Mouse (Mus musculus) erythroid progenitor cell, adult 5-6 weeks (primary cell): ENCODE results near the gene Prl8a2. TPM values are rescaled to one million over a fixed set of nuclear protein-coding genes. Genes with fewer than 3 reads are reported as not detected.

Experiments
- ATAC-seq: replicated peaks from 2 replicates; pipeline ENCODE4 v1.8.0; 2016; ENCODE audit warnings: moderate number of reproducible peaks, mild to moderate bottlenecking, moderate TSS enrichment, inconsistent platforms; ENCODE audit not compliant: poor library complexity, low FRiP score, severe bottlenecking
- total RNA-seq, 2 experiments: library from RNA; stranded (forward) in 1 of 2; stranded (reverse) in 1 of 2; fragments of 150-400 nt in 1 of 2; fragments of 186-747, 209-891 nt in 1 of 2; gene quantifications; 2 replicates each; pipeline versions ENCODE4 v1.2.3 to v1.2.4; 2015 to 2017; ENCODE audit warnings: low replicate concordance in 2 of 2

Gene Prl8a2
- not detected in 2 replicates for total RNA-seq (2015; ENCODE audit: low replicate concordance)
- total RNA-seq (2017; ENCODE audit: low replicate concordance) = not detected in 2 replicates

GRCm38 (mm10) chr13:27345373-27345772 lies at the start of gene Prl8a2:
Prl8a2 (plus strand) TSS chr13:27345673.
- no peak for ATAC-seq

GRCm38 (mm10) chr13:27312334-27313225 lies 32.9 kb upstream of the Prl8a2 start, which contains the start of gene Prl6a1:
Prl6a1 (plus strand) TSS chr13:27312627.
- no peak for ATAC-seq

- no peak for ATAC-seq
Measured at GRCm38 (mm10) chr13:27334989-27335388, 10.5 kb upstream of the Prl8a2 start.

GRCm38 (mm10) chr13:27342733-27343275 lies 2.7 kb upstream of the Prl8a2 start:
- ATAC-seq = no peak

GRCm38 (mm10) chr13:27390746-27391145 lies 45.3 kb downstream of the Prl8a2 start, which contains the start of gene Prl2b1:
Prl2b1 (minus strand) TSS chr13:27390846.
- no peak for ATAC-seq

DNA sequence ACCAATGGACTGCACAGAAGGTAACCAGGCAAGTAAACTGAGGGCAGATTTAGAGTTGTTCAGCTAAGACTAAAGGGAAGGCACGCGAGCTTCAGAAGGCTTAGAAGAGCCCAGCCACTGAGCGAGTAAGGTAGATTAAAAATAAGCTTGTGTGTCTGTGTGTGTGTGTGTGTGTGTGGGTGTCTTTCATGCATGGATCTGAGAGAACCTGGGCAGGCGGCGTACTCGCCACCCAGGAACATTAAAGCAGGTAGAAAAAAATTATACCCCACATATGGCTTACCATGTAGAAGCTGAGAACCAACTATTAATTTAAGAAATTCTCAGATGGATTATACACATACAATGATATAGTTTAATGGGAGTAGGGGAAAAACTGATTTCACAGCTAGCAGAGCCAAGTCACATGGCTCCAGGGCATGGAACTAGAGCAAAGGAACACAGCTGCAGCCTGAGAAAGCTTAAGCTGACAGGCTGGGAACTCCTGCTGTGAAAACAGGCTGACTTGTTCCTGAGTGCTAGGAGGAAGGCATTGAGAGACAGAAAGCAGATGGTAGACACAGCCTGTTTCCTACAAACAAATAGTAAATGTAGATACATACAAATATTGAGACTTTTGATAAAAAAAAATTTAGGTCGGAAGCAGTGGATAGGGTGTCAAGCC lies 53.7 kb downstream of the Prl8a2 start:
- no peak for ATAC-seq

Other genes starting within 250 kb of the Prl8a2 start
- not detected in 2 replicates for gene Prl3d2, start 224.0 kb upstream of the Prl8a2 start, total RNA-seq (2015; ENCODE audit: low replicate concordance)
- not detected in 2 replicates for gene Prl3d2, start 224.0 kb upstream of the Prl8a2 start, total RNA-seq (2017; ENCODE audit: low replicate concordance)
- not detected in 2 replicates for gene Prl3d3, start 188.9 kb upstream of the Prl8a2 start, total RNA-seq (2015; ENCODE audit: low replicate concordance)
- gene Prl3d3, start 188.9 kb upstream of the Prl8a2 start, total RNA-seq (2017; ENCODE audit: low replicate concordance) = not detected in 2 replicates
- not detected in 2 replicates for gene Prl3c1, start 149.0 kb upstream of the Prl8a2 start, total RNA-seq (2015; ENCODE audit: low replicate concordance)
- gene Prl3c1, start 149.0 kb upstream of the Prl8a2 start, total RNA-seq (2017; ENCODE audit: low replicate concordance) = not detected in 2 replicates
- not detected in 2 replicates for gene Prl3b1, start 103.8 kb upstream of the Prl8a2 start, total RNA-seq (2015; ENCODE audit: low replicate concordance)
- not detected in 2 replicates for gene Prl3b1, start 103.8 kb upstream of the Prl8a2 start, total RNA-seq (2017; ENCODE audit: low replicate concordance)
- not detected in 2 replicates for gene Prl3a1, start 86.2 kb upstream of the Prl8a2 start, total RNA-seq (2015; ENCODE audit: low replicate concordance)
- gene Prl3a1, start 86.2 kb upstream of the Prl8a2 start, total RNA-seq (2017; ENCODE audit: low replicate concordance) = 0.26 TPM in 1 of 2 replicates, not detected in the other
- gene Prl6a1, start 33.0 kb upstream of the Prl8a2 start, total RNA-seq (2015; ENCODE audit: low replicate concordance) = not detected in 2 replicates
- not detected in 2 replicates for gene Prl6a1, start 33.0 kb upstream of the Prl8a2 start, total RNA-seq (2017; ENCODE audit: low replicate concordance)
- gene Prl2b1, start 45.2 kb downstream of the Prl8a2 start, total RNA-seq (2015; ENCODE audit: low replicate concordance) = not detected in 2 replicates
- not detected in 2 replicates for gene Prl2b1, start 45.2 kb downstream of the Prl8a2 start, total RNA-seq (2017; ENCODE audit: low replicate concordance)
- not detected in 2 replicates for gene Prl8a6, start 93.0 kb downstream of the Prl8a2 start, total RNA-seq (2015; ENCODE audit: low replicate concordance)
- gene Prl8a6, start 93.0 kb downstream of the Prl8a2 start, total RNA-seq (2017; ENCODE audit: low replicate concordance) = not detected in 2 replicates
- gene Prl8a8, start 167.5 kb downstream of the Prl8a2 start, total RNA-seq (2015; ENCODE audit: low replicate concordance) = not detected in 2 replicates
- gene Prl8a8, start 167.5 kb downstream of the Prl8a2 start, total RNA-seq (2017; ENCODE audit: low replicate concordance) = not detected in 2 replicates
- not detected in 2 replicates for gene Prl8a9, start 218.9 kb downstream of the Prl8a2 start, total RNA-seq (2015; ENCODE audit: low replicate concordance)
- gene Prl8a9, start 218.9 kb downstream of the Prl8a2 start, total RNA-seq (2017; ENCODE audit: low replicate concordance) = not detected in 2 replicates
- not detected in 2 replicates for gene Prl8a1, start 236.5 kb downstream of the Prl8a2 start, total RNA-seq (2015; ENCODE audit: low replicate concordance)
- gene Prl8a1, start 236.5 kb downstream of the Prl8a2 start, total RNA-seq (2017; ENCODE audit: low replicate concordance) = not detected in 2 replicates